Mouse (Mus musculus) midbrain, embryonic 14.5 days (tissue): ENCODE measurements around the gene Isg20. TPM values are rescaled to one million over a fixed set of nuclear protein-coding genes. Genes with fewer than 3 reads are reported as not detected.

Source experiments
- ATAC-seq: fragments of 200-750 bp; cut with Nextera tagmentation; 2 replicates; pipeline ENCODE4 v1.8.0; 2017; ENCODE audit warnings: moderate number of reproducible peaks, moderate library complexity; ENCODE audit not compliant: low FRiP score, low TSS enrichment
- DNase-seq: peaks from one replicate; pipeline ENCODE4 v3.0.0-alpha.2; 2015
- H3K27ac ChIP-seq: fragments of 300-500 bp; sonication (generic); replicated peaks from 2 replicates; pipeline ENCODE4 v1.5.1; 2014; ENCODE audit warnings: mild to moderate bottlenecking, low read depth, low read length, moderate library complexity
- H3K27me3 ChIP-seq: fragments of 300-500 bp; sonication (generic); 2 replicates; pipeline ENCODE4 v1.6.1; 2014; ENCODE audit warnings: low read length, control low read depth, mixed read lengths; ENCODE audit not compliant: control insufficient read depth, insufficient read depth
- H3K36me3 ChIP-seq: fragments of 300-500 bp; sonication (generic); 2 replicates; pipeline ENCODE4 v1.6.1; 2014; ENCODE audit warnings: low read length, control low read depth; ENCODE audit not compliant: control insufficient read depth, insufficient read depth
- H3K4me1 ChIP-seq: fragments of 300-500 bp; sonication (generic); 2 replicates; pipeline ENCODE4 v1.6.1; 2014; ENCODE audit warnings: mild to moderate bottlenecking, antibody characterized with exemption, low read length, control low read depth; ENCODE audit not compliant: control insufficient read depth, insufficient read depth
- H3K4me2 ChIP-seq: fragments of 300-500 bp; sonication (generic); 2 replicates; pipeline ENCODE4 v1.6.1; 2014; ENCODE audit warnings: mild to moderate bottlenecking, low read length, moderate library complexity
- H3K4me3 ChIP-seq: fragments of 300-500 bp; sonication (generic); replicated peaks from 2 replicates; pipeline ENCODE4 v1.5.1; 2014; ENCODE audit warnings: low read depth, low read length
- H3K9ac ChIP-seq: fragments of 300-500 bp; sonication (generic); replicated peaks from 2 replicates; pipeline ENCODE4 v1.6.1; 2014; ENCODE audit warnings: mild to moderate bottlenecking, low read length, moderate library complexity
- H3K9me3 ChIP-seq: fragments of 300-500 bp; sonication (generic); 2 replicates; pipeline ENCODE4 v1.6.1; 2016; ENCODE audit warnings: low read length, control low read depth, mixed read lengths; ENCODE audit not compliant: control insufficient read depth
- WGBS: fragments of 180-500 bp; shearing (Covaris S2); extraction: QIAGEN DNeasy Blood & Tissue Kit; methylation state at CpG from one replicate; pipeline ENCODE4 v1.1.7; 2014; 5-methylcytosine and 5-hydroxymethylcytosine counted together
- polyA plus RNA-seq: library from polyadenylated mRNA; unstranded; fragments of >200 nt; fragmentation: Nextera tagmentation; extraction: Ambion mirVana; gene quantifications from 2 replicates; pipeline ENCODE4 v1.2.1, GENCODE M21; 2014

The Isg20 gene
- 0.36 and 2.5 TPM in 2 replicates for polyA plus RNA-seq

DNA sequence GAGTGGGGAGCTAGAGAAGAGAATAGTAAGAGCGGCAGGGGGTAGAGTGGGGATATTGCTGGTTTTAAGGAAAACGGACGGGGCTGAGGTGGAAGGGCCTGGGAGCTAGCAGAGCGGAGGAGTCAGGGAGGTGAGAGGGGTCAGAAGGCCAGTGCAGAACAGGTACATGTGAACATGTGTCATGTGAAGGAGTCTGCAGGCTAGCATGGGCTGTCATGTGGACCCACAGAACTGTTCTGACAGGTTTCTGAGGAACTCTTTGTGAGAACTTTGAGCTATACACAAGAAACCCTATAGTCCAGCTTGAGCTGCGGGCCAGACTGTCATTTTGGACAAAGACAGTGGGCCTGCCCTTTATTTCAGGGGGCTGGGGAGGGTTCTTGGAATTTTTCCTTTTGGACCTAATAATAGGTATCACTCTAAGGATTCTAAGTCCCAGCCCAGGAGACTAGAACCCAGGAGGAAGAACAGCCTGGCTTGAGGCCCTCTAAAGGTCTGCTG lies at the start of gene Isg20:
Gene Isg20, plus strand, starts transcription at position 451 of the 501 bp plus-strand sequence.
- 57% methylated on average over 5 of the region's 5 CpGs for WGBS
- H3K4me3 ChIP-seq, result no peak within 1 kb of the TSS
- H3K9ac ChIP-seq, result no peak within 1 kb of the TSS; the same call in 1 of the 2 replicates
- 0 out of 2 replicates have a peak, but pooled peaks cover 3% of the 10 kb centered on the region for H3K36me3 ChIP-seq
- no peaks in the 10 kb centered on the region for H3K27me3 ChIP-seq
- H3K9me3 ChIP-seq, result no peaks in the 10 kb centered on the region
- no peak for ATAC-seq
- H3K4me2 ChIP-seq, result peak within 1 kb of the TSS; percentile 33
- H3K4me1 ChIP-seq, result peaks cover 11% of the 10 kb centered on the region; the same call in 1 of the 2 replicates
- H3K27ac ChIP-seq, result no peak within 1 kb of the TSS
- DNase-seq, result no peak

DNA sequence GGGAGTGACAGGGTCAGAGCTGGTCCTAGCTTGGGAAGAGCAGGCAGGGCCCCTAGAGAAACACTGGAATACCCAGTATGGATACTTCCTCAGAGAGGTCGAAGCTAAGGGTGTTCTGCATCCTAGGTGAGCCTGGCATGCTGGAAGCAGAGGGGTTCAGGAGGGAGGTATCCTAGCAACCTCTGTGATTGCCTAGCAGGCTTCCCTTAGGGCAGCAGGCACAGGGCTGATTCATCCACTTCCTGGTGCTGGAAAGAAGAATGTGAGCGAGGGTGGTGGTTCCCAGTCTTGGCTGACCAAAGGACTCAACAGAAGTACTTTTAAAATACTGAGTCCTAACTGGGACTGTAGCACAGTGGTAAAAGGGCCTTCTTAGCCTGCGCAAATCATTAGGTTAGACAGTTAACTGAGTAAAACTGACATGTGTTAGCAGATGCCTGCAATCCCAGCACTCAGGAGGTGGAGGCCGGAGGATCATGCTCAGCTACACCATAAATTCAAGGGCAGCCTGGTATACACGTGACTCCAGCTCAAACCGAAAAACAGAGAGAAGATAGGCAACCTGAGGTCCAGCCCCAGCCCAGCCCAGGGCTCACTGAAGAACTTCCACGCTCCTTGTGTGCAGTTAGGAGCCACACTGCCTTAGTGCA lies 49.3 kb upstream of the Isg20 start:
- DNase-seq, result no peak
- no peak overlapping the region for H3K4me2 ChIP-seq
- H3K9ac ChIP-seq, result no peak overlapping the region
- no peak overlapping the region for H3K4me3 ChIP-seq
- no peaks in the 10 kb centered on the region for H3K36me3 ChIP-seq
- 73% methylated on average over 7 of the region's 7 CpGs for WGBS
- ATAC-seq, result no peak
- no peak overlapping the region for H3K27ac ChIP-seq
- no peaks in the 10 kb centered on the region for H3K27me3 ChIP-seq
- H3K4me1 ChIP-seq, result 0 out of 2 replicates have a peak, but pooled peaks cover 3% of the 10 kb centered on the region
- H3K9me3 ChIP-seq, result no peaks in the 10 kb centered on the region

GRCm38 (mm10) chr7:78864446-78864802 lies 48.8 kb upstream of the Isg20 start:
- Histone ChIP-seq H3K27me3 (no peaks in the 10 kb centered on the region), H3K4me3 (no peak overlapping the region), H3K9me3 (no peaks in the 10 kb centered on the region), H3K36me3 (no peaks in the 10 kb centered on the region), H3K27ac (no peak overlapping the region), H3K4me2 (no peak overlapping the region), H3K9ac (no peak overlapping the region), H3K4me1 (0 out of 2 replicates have a peak, but pooled peaks cover 3% of the 10 kb centered on the region)
- ATAC-seq (no peak), DNase-seq (no peak)
- 92% methylated on average over 4 of the region's 4 CpGs for WGBS

DNA sequence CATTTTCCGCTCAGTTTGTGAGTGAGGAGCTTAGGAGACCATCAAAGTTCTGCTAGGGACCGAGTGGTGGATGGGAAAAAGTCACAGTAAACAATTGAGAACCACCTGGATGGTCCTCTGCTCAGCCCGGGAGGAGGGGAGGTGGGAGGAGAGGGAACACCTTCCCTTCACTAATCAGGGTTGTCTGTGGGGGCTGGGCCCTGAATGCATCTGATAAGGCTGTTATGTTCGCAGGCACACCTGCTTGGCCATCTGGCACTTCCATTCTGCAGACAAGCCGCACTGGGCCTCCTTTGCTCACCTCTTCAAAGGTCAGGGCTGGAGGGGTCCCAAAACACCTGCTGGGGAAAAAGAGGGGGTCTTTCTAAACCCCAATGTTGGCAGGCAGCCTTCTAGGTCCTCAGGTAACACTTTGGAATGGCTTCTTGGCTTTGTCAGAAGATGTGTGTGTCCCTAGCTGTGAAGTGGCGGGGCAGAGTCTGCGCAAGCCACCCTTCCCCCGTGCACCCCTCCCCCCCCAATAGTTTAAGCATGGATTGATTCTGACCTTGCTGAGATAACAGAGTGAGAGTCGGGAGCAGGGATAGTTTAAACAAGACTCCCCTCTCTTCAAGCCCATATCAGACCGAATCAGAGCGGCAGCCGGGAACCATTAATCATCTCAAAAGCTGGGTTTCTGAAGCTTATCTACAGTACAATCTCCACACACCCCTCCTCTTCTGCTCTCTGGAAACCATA lies 47.8 kb upstream of the Isg20 start:
- no peak for ATAC-seq
- H3K27me3 ChIP-seq, result no peaks in the 10 kb centered on the region
- no peak for DNase-seq
- WGBS, result 70% methylated on average over 12 of the region's 12 CpGs
- H3K36me3 ChIP-seq, result no peaks in the 10 kb centered on the region
- H3K4me2 ChIP-seq, result no peak overlapping the region
- H3K4me1 ChIP-seq, result 0 out of 2 replicates have a peak, but pooled peaks cover 3% of the 10 kb centered on the region
- no peaks in the 10 kb centered on the region for H3K9me3 ChIP-seq
- H3K4me3 ChIP-seq, result no peak overlapping the region
- H3K27ac ChIP-seq, result no peak overlapping the region
- H3K9ac ChIP-seq, result no peak overlapping the region

GRCm38 (mm10) chr7:78868731-78869130 lies 44.5 kb upstream of the Isg20 start:
- Histone ChIP-seq H3K4me2 (no peak overlapping the region), H3K4me3 (no peak overlapping the region), H3K36me3 (no peaks in the 10 kb centered on the region), H3K9me3 (no peaks in the 10 kb centered on the region), H3K27ac (no peak overlapping the region), H3K4me1 (0 out of 2 replicates have a peak, but pooled peaks cover 3% of the 10 kb centered on the region), H3K9ac (no peak overlapping the region), H3K27me3 (no peaks in the 10 kb centered on the region)
- DNase-seq (no peak), ATAC-seq (no peak)
- 81% methylated on average over 5 of the region's 5 CpGs for WGBS

- Histone ChIP-seq H3K27ac (no peak overlapping the region), H3K4me1 (no peaks in the 10 kb centered on the region), H3K4me3 (no peak overlapping the region), H3K36me3 (no peaks in the 10 kb centered on the region), H3K4me2 (no peak overlapping the region), H3K9ac (no peak overlapping the region), H3K9me3 (no peaks in the 10 kb centered on the region), H3K27me3 (no peaks in the 10 kb centered on the region)
- no peak for DNase-seq
- no peak for ATAC-seq
- 85% methylated on average over 6 of the region's 6 CpGs for WGBS
Observed at GRCm38 (mm10) chr7:78872366-78872765, 40.9 kb upstream of the Isg20 start.

DNA sequence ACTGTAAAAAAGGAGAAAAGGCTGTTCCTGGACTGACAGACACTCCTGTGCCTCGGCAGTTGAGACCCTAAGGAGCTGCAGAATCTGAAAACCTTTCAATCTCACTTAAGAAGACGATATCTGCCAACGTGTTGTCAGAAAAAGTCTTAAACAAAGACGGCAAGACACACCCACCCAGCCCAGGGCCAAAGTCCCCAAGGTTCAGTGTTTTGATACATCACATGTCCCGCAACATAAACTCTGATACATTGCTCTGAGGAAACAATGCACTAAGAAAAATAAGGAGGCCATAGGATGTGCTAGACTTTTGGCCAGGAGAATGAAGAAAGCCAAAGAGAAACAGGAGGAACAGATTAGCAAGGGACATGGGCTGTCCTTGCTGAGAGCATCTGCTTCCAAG lies 40.4 kb upstream of the Isg20 start:
- no peaks in the 10 kb centered on the region for H3K27me3 ChIP-seq
- no peak overlapping the region for H3K27ac ChIP-seq
- H3K9ac ChIP-seq, result no peak overlapping the region
- H3K4me2 ChIP-seq, result no peak overlapping the region
- H3K9me3 ChIP-seq, result no peaks in the 10 kb centered on the region
- WGBS, result 78% methylated on average over 5 of the region's 5 CpGs
- DNase-seq (no peak), ATAC-seq (no peak)
- H3K36me3 ChIP-seq, result no peaks in the 10 kb centered on the region
- no peaks in the 10 kb centered on the region for H3K4me1 ChIP-seq
- no peak overlapping the region for H3K4me3 ChIP-seq

- H3K36me3 ChIP-seq, result no peaks in the 10 kb centered on the region
- DNase-seq, result peak; percentile 45
- no peaks in the 10 kb centered on the region for H3K27me3 ChIP-seq
- H3K9me3 ChIP-seq, result no peaks in the 10 kb centered on the region
- peak overlapping the region; percentile 79; the same call in 1 of the 2 replicates for H3K9ac ChIP-seq
- peak overlapping the region; percentile 90 for H3K27ac ChIP-seq
- no peak for ATAC-seq
- H3K4me3 ChIP-seq, result peak overlapping the region; percentile 71
- WGBS, result 6% methylated on average over 15 of the region's 16 CpGs
- H3K4me1 ChIP-seq, result peaks cover 32% of the 10 kb centered on the region
- peak overlapping the region; percentile 68 for H3K4me2 ChIP-seq
Observed at GRCm38 (mm10) chr7:78881607-78882468, 31.4 kb upstream of the Isg20 start.
